Mouse (Mus musculus) thymus, postnatal 4 days (tissue): ENCODE measurements around the gene Zdhhc4.

Experiments
- DNase-seq: peaks from one replicate; pipeline ENCODE4 v3.0.0; 2021

The Zdhhc4 gene

GRCm38 (mm10) chr5:143272540-143273330 is 56.3 kb downstream of the Zdhhc4 start:
- DNase-seq, result no peak

GRCm38 (mm10) chr5:143272108-143272507 is 56.9 kb downstream of the Zdhhc4 start:
- DNase-seq, result no peak

GRCm38 (mm10) chr5:143271642-143272041 is 57.4 kb downstream of the Zdhhc4 start:
- no peak for DNase-seq

- no peak for DNase-seq
Observed at GRCm38 (mm10) chr5:143270151-143270519, 58.9 kb downstream of the Zdhhc4 start.

DNA sequence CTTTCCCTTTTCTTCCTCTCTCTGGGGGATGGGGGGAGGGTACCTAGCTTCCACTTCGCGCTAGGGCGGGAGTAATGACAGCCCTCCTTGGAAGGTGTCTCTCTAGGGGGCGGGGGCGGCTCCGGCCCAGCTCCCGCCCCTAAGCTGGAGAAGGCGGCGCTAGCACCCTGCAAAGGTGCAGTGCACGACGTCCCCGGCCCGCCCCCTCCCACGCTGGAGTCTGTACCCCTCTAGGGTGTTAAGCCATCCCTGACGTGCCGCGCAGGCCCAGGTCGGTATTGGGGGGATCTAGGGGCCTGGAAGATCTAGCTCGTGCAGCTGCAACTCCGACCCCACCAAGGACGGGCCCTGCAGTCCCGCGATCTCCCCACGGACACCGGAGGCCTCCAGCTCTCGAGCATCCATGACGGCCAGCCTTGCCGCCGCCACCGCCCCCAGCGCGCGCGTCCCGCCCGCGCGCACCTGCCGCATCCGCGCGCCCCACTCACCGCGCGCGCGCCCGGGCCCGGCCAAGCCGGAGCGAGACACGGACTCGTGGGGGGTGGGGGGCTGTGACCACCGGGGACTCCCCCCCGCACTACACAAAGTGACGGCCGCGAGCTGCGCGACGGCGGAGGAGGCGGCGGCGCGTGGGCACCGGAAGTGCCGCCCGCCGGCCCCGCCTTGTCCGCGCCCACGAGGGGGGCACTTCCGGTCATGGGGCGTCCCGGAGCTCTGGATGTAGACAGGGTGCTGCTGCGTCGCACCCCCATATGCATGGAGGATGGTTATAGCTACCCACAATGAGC is 59.5 kb downstream of the Zdhhc4 start, which contains the start of gene Zfp316:
Gene Zfp316, minus strand, starts transcription at position 660 of the 788 bp plus-strand sequence.
- peak; percentile 67 for DNase-seq

- DNase-seq, result no peak
Observed at GRCm38 (mm10) chr5:143268985-143269362, 60.1 kb downstream of the Zdhhc4 start.

DNA sequence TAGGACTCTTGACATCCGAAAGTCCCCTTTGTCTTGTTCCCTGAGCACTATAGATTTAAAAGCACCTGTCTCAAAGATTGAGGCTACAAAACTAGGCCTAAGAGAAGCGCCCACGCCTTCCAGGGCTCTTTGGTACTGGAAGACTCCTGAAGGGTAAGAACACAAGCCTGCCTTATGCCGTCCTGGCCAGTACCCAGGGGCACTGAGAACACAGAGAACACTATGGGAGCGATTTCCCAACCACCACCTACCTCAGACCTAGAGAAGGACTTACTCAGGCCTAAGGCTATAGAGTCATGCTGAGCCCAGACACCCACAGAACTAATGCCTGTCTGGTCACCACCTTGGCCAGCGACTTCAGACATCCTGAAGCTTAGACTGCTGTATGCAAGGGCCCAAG is 62.3 kb downstream of the Zdhhc4 start:
- no peak for DNase-seq
